Mouse (Mus musculus) liver, embryonic 14.5 days (tissue): ENCODE results near the gene Lao1. TPM values are rescaled to one million over a fixed set of nuclear protein-coding genes. Genes with fewer than 3 reads are reported as not detected.

ENCODE experiments used
- ATAC-seq: fragments of 200-750 bp; cut with Nextera tagmentation; 2 replicates; pipeline ENCODE4 v1.8.0; 2017; ENCODE audit warnings: moderate number of reproducible peaks, mild to moderate bottlenecking, moderate library complexity; ENCODE audit not compliant: insufficient read depth
- DNase-seq, 3 experiments: peaks; one replicate each; pipeline ENCODE4 v3.0.0-alpha.2; 2012 to 2013; ENCODE audit warnings: low read depth in 3 of 3, low spot score in 3 of 3
- H3K27ac ChIP-seq: fragments of 300-500 bp; sonication (generic); 2 replicates; pipeline ENCODE4 v1.5.1; 2014; ENCODE audit warnings: moderate library complexity, mild to moderate bottlenecking, control low read depth, inconsistent platforms
- H3K27me3 ChIP-seq: fragments of 300-500 bp; sonication (generic); 2 replicates; pipeline ENCODE4 v1.6.1; 2014; ENCODE audit warnings: mild to moderate bottlenecking, low read length, moderate library complexity; ENCODE audit not compliant: control insufficient read depth, insufficient read depth
- H3K36me3 ChIP-seq: fragments of 300-500 bp; sonication (generic); replicated peaks from 2 replicates; pipeline ENCODE4 v1.6.1; 2014; ENCODE audit warnings: low read depth; ENCODE audit not compliant: control insufficient read depth, insufficient read depth
- H3K4me1 ChIP-seq, 2 experiments: fragments of 200-500 bp in 1 of 2; fragments of 300-500 bp in 1 of 2; sonication (generic) in 1 of 2; replicated peaks; 2 replicates each; pipeline ENCODE4 v1.6.1; 2012 to 2014; ENCODE audit warnings: antibody characterized with exemption in 1 of 2, inconsistent platforms in 1 of 2, low read length in 1 of 2; ENCODE audit not compliant: control insufficient read depth in 2 of 2, insufficient read depth in 2 of 2
- H3K4me2 ChIP-seq: fragments of 300-500 bp; sonication (generic); 2 replicates; pipeline ENCODE4 v1.6.1; 2014; ENCODE audit warnings: low read depth, mild to moderate bottlenecking, control low read depth, moderate library complexity
- H3K4me3 ChIP-seq, 2 experiments: fragments of 200-500 bp in 1 of 2; fragments of 300-500 bp in 1 of 2; sonication (generic) in 1 of 2; 2 replicates each; pipeline ENCODE4 v1.5.1; 2012 to 2014; ENCODE audit warnings: low read depth in 2 of 2, low read length in 2 of 2, mild to moderate bottlenecking in 2 of 2, control low read depth in 1 of 2, inconsistent platforms in 1 of 2, moderate library complexity in 1 of 2; ENCODE audit not compliant: insufficient read depth in 1 of 2
- H3K9ac ChIP-seq: fragments of 300-500 bp; sonication (generic); replicated peaks from 2 replicates; pipeline ENCODE4 v1.6.1; 2014; ENCODE audit warnings: mild to moderate bottlenecking, control low read depth, moderate library complexity
- H3K9me3 ChIP-seq: fragments of 300-500 bp; sonication (generic); 2 replicates; pipeline ENCODE4 v1.6.1; 2016; ENCODE audit warnings: low read length, mixed read lengths; ENCODE audit not compliant: control insufficient read depth
- CTCF ChIP-seq: IDR thresholded peaks from 2 replicates; pipeline ENCODE4 v1.5.1; 2016; ENCODE audit warnings: antibody characterized with exemption, low read depth, control low read depth
- EP300 ChIP-seq: IDR thresholded peaks from 2 replicates; pipeline ENCODE4 v1.6.1; 2016; ENCODE audit warnings: antibody characterized with exemption, low read depth
- WGBS: fragments of 180-500 bp; shearing (Covaris S2); extraction: QIAGEN DNeasy Blood & Tissue Kit; methylation state at CpG from one replicate; pipeline ENCODE4 v1.1.7; 2014; ENCODE audit not compliant: insufficient replicate concordance; 5-methylcytosine and 5-hydroxymethylcytosine counted together
- polyA plus RNA-seq, 2 experiments: library from polyadenylated mRNA; depleted of rRNA in 1 of 2; stranded (reverse) in 1 of 2; unstranded in 1 of 2; fragments of >200 nt; fragmentation: Nextera tagmentation in 1 of 2; extraction: Ambion mirVana in 1 of 2; gene quantifications; 2 replicates each; pipeline versions ENCODE4 v1.2.1 to v1.2.3; 2012 to 2014

Gene Lao1
- polyA plus RNA-seq, 2 experiments, result not detected

DNA sequence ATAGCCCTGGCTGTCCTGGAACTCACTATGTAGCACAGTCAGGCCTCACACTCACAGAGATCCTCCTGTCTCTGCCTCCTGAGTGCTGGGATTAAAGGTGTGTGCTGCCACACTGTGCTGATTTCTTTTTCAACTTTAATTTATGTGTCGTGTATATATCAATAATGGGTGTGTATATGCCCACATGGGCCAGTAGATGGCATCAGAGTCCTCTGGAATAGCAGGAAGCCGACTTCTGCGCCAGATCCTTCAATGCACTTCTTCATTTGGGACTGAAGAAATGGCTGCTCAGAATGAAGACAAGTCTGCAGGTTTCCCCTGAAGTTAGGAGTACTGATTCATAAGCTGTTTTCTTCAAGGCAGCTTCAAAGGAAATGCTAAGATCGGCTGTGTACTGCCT lies 30.4 kb downstream of the Lao1 start:
- TF ChIP-seq CTCF (peak; percentile 76), EP300 (no peak)
- H3K9me3 ChIP-seq, result no peaks in the 10 kb centered on the region

DNA sequence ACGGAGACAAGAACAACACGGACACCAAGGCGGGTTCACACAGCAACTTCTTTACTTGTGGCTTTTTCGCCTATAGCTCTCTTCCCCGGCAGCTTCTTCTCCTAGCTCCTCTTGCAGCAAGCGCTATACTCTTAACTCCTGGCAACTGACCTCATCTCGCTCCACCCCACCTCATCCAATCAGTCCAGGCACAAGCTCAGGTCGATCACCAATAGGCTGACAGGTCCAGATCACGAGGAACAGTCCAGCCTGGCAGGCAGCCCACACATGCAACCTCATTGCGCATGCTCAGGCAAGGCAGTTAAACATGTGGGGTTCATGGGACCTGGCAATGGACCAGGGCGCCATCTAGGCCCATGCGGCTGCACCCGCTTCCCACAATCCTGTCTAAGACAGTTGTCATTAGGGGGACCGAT lies 35.8 kb downstream of the Lao1 start:
- H3K9me3 ChIP-seq, result no peaks in the 10 kb centered on the region
- H3K36me3 ChIP-seq, result no peaks in the 10 kb centered on the region
- WGBS, result 81% methylated on average over 14 of the region's 14 CpGs
- H3K9ac ChIP-seq, result no peak overlapping the region
- no peak for ATAC-seq
- H3K27ac ChIP-seq, result no peak overlapping the region
- H3K4me3 ChIP-seq, result no peak overlapping the region
- DNase-seq, result no peak
- H3K27me3 ChIP-seq, result 0 out of 2 replicates have a peak, but pooled peaks cover 2% of the 10 kb centered on the region
- H3K4me2 ChIP-seq, result no peak overlapping the region
- H3K4me1 ChIP-seq, result 0 out of 4 replicates have a peak, but pooled peaks cover 0 to 3% of the 10 kb centered on the region in 2 experiments
- TF ChIP-seq CTCF (no peak), EP300 (no peak)

More for the DNA sequence above, 30.4 kb downstream of the Lao1 start:
- H3K27me3 ChIP-seq, result no peaks in the 10 kb centered on the region
- ATAC-seq (no peak), DNase-seq (peak in 2 of 3 experiments; percentile 16 to 17)
- no peak overlapping the region for H3K4me3 ChIP-seq
- no peaks in the 10 kb centered on the region for H3K4me1 ChIP-seq
- H3K36me3 ChIP-seq, result no peaks in the 10 kb centered on the region
- no peak overlapping the region for H3K4me2 ChIP-seq
- no peak overlapping the region for H3K9ac ChIP-seq
- no peak overlapping the region for H3K27ac ChIP-seq
- 26% methylated on average over 4 of the region's 4 CpGs for WGBS

DNA sequence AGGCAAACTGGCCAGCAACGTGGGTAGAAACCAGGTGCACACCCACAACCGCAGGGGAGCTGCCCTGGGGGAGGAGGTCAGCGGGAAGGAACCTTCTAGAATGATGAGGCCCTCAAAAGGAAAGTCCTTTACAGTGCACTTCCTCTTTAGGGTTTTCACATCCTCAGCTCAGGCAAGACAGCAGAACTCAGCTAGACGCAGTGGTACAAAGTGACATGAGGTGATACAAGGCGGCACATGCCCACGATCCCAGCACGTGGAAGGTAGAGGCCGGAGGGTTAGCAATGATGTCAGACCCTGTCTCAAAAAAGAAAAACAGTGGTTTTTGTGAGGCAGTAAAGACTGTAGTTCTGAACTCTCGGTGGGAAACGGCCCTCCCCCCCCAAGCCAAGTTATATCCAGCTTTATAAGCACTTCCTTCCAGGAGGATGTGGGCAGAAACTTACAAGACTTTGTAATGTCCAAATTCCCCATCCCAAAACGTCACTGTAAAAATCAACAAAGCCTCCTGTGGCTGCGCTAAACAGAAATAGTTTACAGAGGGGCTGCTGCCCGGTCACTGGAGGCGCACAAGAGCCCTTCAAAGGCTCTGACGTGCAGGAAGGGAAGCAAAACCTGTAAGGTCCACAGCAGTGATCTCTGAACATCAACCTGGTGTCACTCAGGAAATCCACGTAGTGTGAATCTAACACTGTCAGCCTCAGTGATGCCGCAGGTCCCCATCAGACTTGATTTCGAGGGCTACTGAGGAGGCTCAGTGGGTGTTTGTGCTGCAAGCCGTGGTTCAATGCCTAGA lies 38.5 kb downstream of the Lao1 start:
- WGBS, result 17% methylated on average over 19 of the region's 19 CpGs
- 0 out of 2 replicates have a peak, but pooled peaks cover 2% of the 10 kb centered on the region for H3K27me3 ChIP-seq
- no peak overlapping the region; the same call in 1 of the 2 replicates for H3K4me2 ChIP-seq
- H3K9me3 ChIP-seq, result no peaks in the 10 kb centered on the region
- no peaks in the 10 kb centered on the region for H3K36me3 ChIP-seq
- H3K4me3 ChIP-seq, result no peak overlapping the region
- DNase-seq (no peak), ATAC-seq (peak; percentile 28; the same call in 1 of the 2 replicates)
- H3K27ac ChIP-seq, result no peak overlapping the region
- H3K4me1 ChIP-seq, result peaks cover 0 to 7% of the 10 kb centered on the region in 2 experiments; a peak in 2 of 4 replicates
- no peak overlapping the region for H3K9ac ChIP-seq
- TF ChIP-seq CTCF, result no peak

- ATAC-seq (no peak), DNase-seq (no peak)
- H3K27me3 ChIP-seq, result 0 out of 2 replicates have a peak, but pooled peaks cover 2% of the 10 kb centered on the region
- H3K27ac ChIP-seq, result no peak overlapping the region
- H3K36me3 ChIP-seq, result no peaks in the 10 kb centered on the region
- H3K4me3 ChIP-seq, result no peak overlapping the region
- H3K9ac ChIP-seq, result no peak overlapping the region
- no peak overlapping the region for H3K4me2 ChIP-seq
- TF ChIP-seq EP300 (no peak), CTCF (no peak)
- no peaks in the 10 kb centered on the region for H3K9me3 ChIP-seq
- peaks cover 12 to 22% of the 10 kb centered on the region in 2 experiments for H3K4me1 ChIP-seq
- WGBS, result 64% methylated on average over 10 of the region's 10 CpGs
Measured at GRCm38 (mm10) chr4:119001696-119002095, 40.3 kb downstream of the Lao1 start.

GRCm38 (mm10) chr4:119002512-119002911 lies 41.1 kb downstream of the Lao1 start:
- WGBS, result 22% methylated on average over 3 of the region's 3 CpGs
- Histone ChIP-seq H3K4me2 (no peak overlapping the region), H3K27me3 (0 out of 2 replicates have a peak, but pooled peaks cover 2% of the 10 kb centered on the region), H3K9ac (no peak overlapping the region), H3K27ac (no peak overlapping the region), H3K9me3 (no peaks in the 10 kb centered on the region), H3K36me3 (no peaks in the 10 kb centered on the region), H3K4me3 (no peak overlapping the region), H3K4me1 (peaks cover 12 to 22% of the 10 kb centered on the region in 2 experiments)
- TF ChIP-seq CTCF, result no peak
- TF ChIP-seq EP300, result no peak
- ATAC-seq, result no peak
- no peak for DNase-seq
